ENCODE assay signal across 10 mouse cellular contexts in genomic region chr4:136247386-136247728, GRCm38 (mm10). TPM values are rescaled to one million over a fixed set of nuclear protein-coding genes. Genes with fewer than 3 reads are reported as not detected.
A peak's percentile ranks its signal among the peaks of the same experiment; 100 is the strongest.
DNase-seq lines count a peak whose midpoint lies in the region; ATAC-seq and TF ChIP-seq lines count a peak whose summit lies in the region.
"Had no signal": no experiment of that assay in that cellular context is flagged by ENCODE, and none has a peak within 500 bp of the region (broad histone marks: within the 10 kb centered on the region; RNA-seq: fewer than 3 reads in every experiment).

No protein-coding gene starts in this region.

- peak overlapping the region; percentile 84 for H3K4me3 ChIP-seq in heart, postnatal 0 days (ENCODE audit: low read depth, low read length)
- peak overlapping the region; percentile 38 for H3K4me3 ChIP-seq in hindbrain, embryonic 11.5 days (ENCODE audit: low read depth, low read length)
- H3K4me3 ChIP-seq in midbrain, embryonic 11.5 days (ENCODE audit: low read depth, low read length) = peak overlapping the region; percentile 35

- WGBS in heart, postnatal 0 days = 1% methylated on average over 14 of the region's 14 CpGs
- WGBS in hindbrain, embryonic 11.5 days = 2% methylated on average over 14 of the region's 14 CpGs
- WGBS in midbrain, embryonic 11.5 days = under 1% methylated on average over 14 of the region's 14 CpGs

- H3K4me1 ChIP-seq in heart, postnatal 0 days (ENCODE audit: control insufficient read depth, insufficient read depth) = peaks cover 16% of the 10 kb centered on the region
- H3K4me1 ChIP-seq in hindbrain, embryonic 11.5 days (replicated peaks; ENCODE audit: control insufficient read depth, insufficient read depth, low read length) = peaks cover 10% of the 10 kb centered on the region
- H3K4me1 ChIP-seq in midbrain, embryonic 11.5 days (ENCODE audit: control insufficient read depth, insufficient read depth, low read length) = peaks cover 27% of the 10 kb centered on the region

- no peak for DNase-seq in heart, postnatal 0 days (ENCODE audit: low spot score)
- DNase-seq in heart, postnatal 36 days = no peak
- peak; percentile 20 for DNase-seq in brain, adult 2 months (ENCODE audit: low read depth, low spot score)
- peak; percentile 62 for DNase-seq in hindbrain, embryonic 11.5 days (ENCODE audit: low spot score)
- DNase-seq in midbrain, embryonic 11.5 days (ENCODE audit: low spot score, missing footprints) = peak; percentile 93
- DNase-seq in c-Kit-positive CD71-positive TER-119-positive erythroid progenitor cells, embryonic 14.5 days (ENCODE audit: low spot score) = no peak
- no peak for DNase-seq in layer of hippocampus, postnatal 10 days (ENCODE audit: low spot score in 2 of 2)
- no peak for DNase-seq in urinary bladder, adult 2 months (ENCODE audit: low spot score)
- DNase-seq: cerebellum, adult 9-11 months had no signal

- no peaks in the 10 kb centered on the region for H3K36me3 ChIP-seq in heart, postnatal 0 days (replicated peaks; ENCODE audit: control insufficient read depth, insufficient read depth, low read length)
- H3K36me3 ChIP-seq in hindbrain, embryonic 11.5 days (ENCODE audit: control insufficient read depth, insufficient read depth, low read length) = no peaks in the 10 kb centered on the region
- no peaks in the 10 kb centered on the region for H3K36me3 ChIP-seq in midbrain, embryonic 11.5 days (ENCODE audit: control insufficient read depth, insufficient read depth, low read length)

- TF ChIP-seq CTCF in heart, postnatal 0 days (IDR thresholded peaks at IDR 0.05; ENCODE audit: low read depth) = no peak

- H3K27ac ChIP-seq in heart, postnatal 0 days (ENCODE audit: low read depth) = peak overlapping the region; percentile 69
- no peak overlapping the region for H3K27ac ChIP-seq in hindbrain, embryonic 11.5 days (ENCODE audit: low read depth, low read length)
- H3K27ac ChIP-seq in midbrain, embryonic 11.5 days (ENCODE audit: low read depth, low read length) = no peak overlapping the region
- H3K27ac ChIP-seq: macrophage had no signal

- H3K27me3 ChIP-seq in heart, postnatal 0 days (ENCODE audit: control insufficient read depth, insufficient read depth, low read length) = peaks cover 14% of the 10 kb centered on the region; the same call in 1 of the 2 replicates
- H3K27me3 ChIP-seq in hindbrain, embryonic 11.5 days (ENCODE audit: control insufficient read depth, insufficient read depth, low read length) = peaks cover 66% of the 10 kb centered on the region
- H3K27me3 ChIP-seq in midbrain, embryonic 11.5 days (ENCODE audit: control insufficient read depth, insufficient read depth, low read length) = peaks cover 59% of the 10 kb centered on the region

- ATAC-seq in heart, postnatal 0 days (ENCODE audit: insufficient read depth, low read depth) = no peak
- no peak for ATAC-seq in hindbrain, embryonic 11.5 days (ENCODE audit: low FRiP score)
- 0 out of 2 replicates have a peak, but pooled peaks have one; percentile 2 for ATAC-seq in midbrain, embryonic 11.5 days (ENCODE audit: low FRiP score)

- H3K9ac ChIP-seq in heart, postnatal 0 days (replicated peaks; ENCODE audit: low read depth, low read length) = peak overlapping the region; percentile 76
- no peak overlapping the region for H3K9ac ChIP-seq in hindbrain, embryonic 11.5 days (ENCODE audit: low read depth, low read length)
- no peak overlapping the region for H3K9ac ChIP-seq in midbrain, embryonic 11.5 days (ENCODE audit: low read length)

- intact Hi-C loops in heart, postnatal 36 days (cut with DNase I) = loop anchor here (10.0 kb wide), 1 partner anchor 83 kb away; no protein-coding TSS in a partner anchor

- TF ChIP-seq EP300 in heart, postnatal 0 days (IDR thresholded peaks at IDR 0.05; ENCODE audit: low read depth) = no peak

- no peaks in the 10 kb centered on the region for H3K9me3 ChIP-seq in heart, postnatal 0 days (replicated peaks; ENCODE audit: control insufficient read depth, low read length)
- no peaks in the 10 kb centered on the region for H3K9me3 ChIP-seq in hindbrain, embryonic 11.5 days (ENCODE audit: control insufficient read depth, low read length)
- no peaks in the 10 kb centered on the region for H3K9me3 ChIP-seq in midbrain, embryonic 11.5 days (ENCODE audit: control insufficient read depth, low read length)

- H3K4me2 ChIP-seq in heart, postnatal 0 days (ENCODE audit: low read depth, low read length) = peak overlapping the region; percentile 96
- H3K4me2 ChIP-seq in hindbrain, embryonic 11.5 days (replicated peaks; ENCODE audit: low read depth, low read length) = peak overlapping the region; percentile 71
- peak overlapping the region; percentile 66 for H3K4me2 ChIP-seq in midbrain, embryonic 11.5 days

RNA-seq across cellular contexts. Expression of gene Tcea3, which starts 0.2 kb away (rescaled TPM):
- total RNA-seq in heart, postnatal 0 days (2014; rRNA removed; ENCODE audit: low replicate concordance) = 28.6 and 36.6 TPM in 2 replicates
- 103 and 105 TPM in 2 replicates for polyA plus RNA-seq in heart, postnatal 0 days (2015; fragmentation: Nextera tagmentation; extraction: Ambion mirVana)
- total RNA-seq in heart, postnatal 36 days (2021) = 100 to 1,000 TPM; 121 to 126 TPM
- polyA plus RNA-seq in hindbrain, embryonic 11.5 days (2014; fragmentation: Nextera tagmentation; extraction: Ambion mirVana) = 3.1 and 5.2 TPM in 2 replicates
- polyA plus RNA-seq in midbrain, embryonic 11.5 days (2014; fragmentation: Nextera tagmentation; extraction: Ambion mirVana) = 1.5 and 1.7 TPM in 2 replicates
- under 1 TPM; 0.55 to 0.89 TPM for total RNA-seq in layer of hippocampus, postnatal 10 days (2021)
- polyA plus RNA-seq in urinary bladder, adult 2 months (2012; rRNA removed) = 42.6 and 65.1 TPM in 2 replicates
- polyA plus RNA-seq: macrophage had no signal

RNA-seq across cellular contexts. Expression of gene Zfp46, which starts 37.1 kb away (rescaled TPM):
- total RNA-seq in heart, postnatal 0 days (2014; rRNA removed; ENCODE audit: low replicate concordance) = 19.1 and 21.3 TPM in 2 replicates
- polyA plus RNA-seq in heart, postnatal 0 days (2015; fragmentation: Nextera tagmentation; extraction: Ambion mirVana) = 15.3 and 19.5 TPM in 2 replicates
- 10 to 100 TPM; 37.4 to 57.1 TPM for total RNA-seq in heart, postnatal 36 days (2021)
- polyA plus RNA-seq in hindbrain, embryonic 11.5 days (2014; fragmentation: Nextera tagmentation; extraction: Ambion mirVana) = 26.2 and 33.1 TPM in 2 replicates
- 29.7 and 31.4 TPM in 2 replicates for polyA plus RNA-seq in midbrain, embryonic 11.5 days (2014; fragmentation: Nextera tagmentation; extraction: Ambion mirVana)
- 10 to 100 TPM; 88.7 to 93.8 TPM for total RNA-seq in layer of hippocampus, postnatal 10 days (2021)
- polyA plus RNA-seq in urinary bladder, adult 2 months (2012; rRNA removed) = 41.0 and 50.3 TPM in 2 replicates

RNA-seq across cellular contexts. Expression of gene Asap3, which starts 41.2 kb away (rescaled TPM):
- 2.9 and 3.2 TPM in 2 replicates for total RNA-seq in heart, postnatal 0 days (2014; rRNA removed; ENCODE audit: low replicate concordance)
- polyA plus RNA-seq in heart, postnatal 0 days (2015; fragmentation: Nextera tagmentation; extraction: Ambion mirVana) = 1.7 and 2.0 TPM in 2 replicates
- 10 to 100 TPM in 1 of 2 experiments, 1 to 10 TPM in 1; 9.4 to 11.7 TPM for total RNA-seq in heart, postnatal 36 days (2021)
- 2.5 and 3.3 TPM in 2 replicates for polyA plus RNA-seq in hindbrain, embryonic 11.5 days (2014; fragmentation: Nextera tagmentation; extraction: Ambion mirVana)
- 2.8 and 3.2 TPM in 2 replicates for polyA plus RNA-seq in midbrain, embryonic 11.5 days (2014; fragmentation: Nextera tagmentation; extraction: Ambion mirVana)
- total RNA-seq in layer of hippocampus, postnatal 10 days (2021) = 1 to 10 TPM; 5.1 to 5.6 TPM
- 11.7 and 11.8 TPM in 2 replicates for polyA plus RNA-seq in urinary bladder, adult 2 months (2012; rRNA removed)

Comparison
In these comparisons a context has a peak if more than half of its experiments do, and no peak if none do; other contexts are left out.
1. DNase-seq: peak in brain, adult 2 months (single experiment), hindbrain, embryonic 11.5 days (single experiment) and midbrain, embryonic 11.5 days (single experiment); none in heart, postnatal 0 days (single experiment), heart, postnatal 36 days (0 of 2), c-Kit-positive CD71-positive TER-119-positive erythroid progenitor cells, embryonic 14.5 days (single experiment), layer of hippocampus, postnatal 10 days (0 of 2) and urinary bladder, adult 2 months (single experiment).
2. Peak in every context shown above with its lines, with median percentiles within 50 percentile points of each other: H3K4me2 ChIP-seq and H3K4me3 ChIP-seq.